Mouse (Mus musculus) myocyte (in vitro differentiated cells): ENCODE results near the gene Prkcg. TPM values are rescaled to one million over a fixed set of nuclear protein-coding genes. Genes with fewer than 3 reads are reported as not detected.

Experiments used
- H3K27me3 ChIP-seq: one replicate; pipeline ENCODE4 v1.6.1; 2011; ENCODE audit not compliant: control insufficient read depth, insufficient read depth, insufficient read length
- H3K36me3 ChIP-seq: one replicate; pipeline ENCODE4 v1.6.1; 2011; ENCODE audit not compliant: control insufficient read depth, insufficient read depth
- H3K4me2 ChIP-seq: one replicate; pipeline ENCODE4 v1.6.1; 2011; ENCODE audit warnings: low read depth, control low read depth
- H3K4me3 ChIP-seq: one replicate; pipeline ENCODE4 v1.5.1; 2011; ENCODE audit warnings: mild to moderate bottlenecking, control low read depth, moderate library complexity
- H3K79me2 ChIP-seq: one replicate; pipeline ENCODE4 v1.6.1; 2011; ENCODE audit not compliant: control insufficient read depth, insufficient read depth
- H3ac ChIP-seq: one replicate; pipeline ENCODE4 v1.6.1; 2011; ENCODE audit not compliant: control insufficient read depth, insufficient read length
- CEBPB ChIP-seq: IDR thresholded peaks from 2 replicates; pipeline ENCODE4 v1.6.1; 2011; ENCODE audit warnings: mild to moderate bottlenecking, moderate library complexity; ENCODE audit not compliant: poor library complexity, insufficient read depth, severe bottlenecking
- E2F4 ChIP-seq: IDR thresholded peaks from one replicate; pipeline ENCODE4 v1.6.1; 2011; ENCODE audit warnings: mild to moderate bottlenecking, control low read depth, moderate library complexity; ENCODE audit not compliant: insufficient read depth
- MAX ChIP-seq: IDR thresholded peaks from one replicate; pipeline ENCODE4 v1.6.1; 2011; ENCODE audit warnings: low read depth, mild to moderate bottlenecking, control low read depth
- MYOD1 ChIP-seq, 3 experiments: IDR thresholded peaks; one replicate each; pipeline ENCODE4 v1.6.1; 2011; ENCODE audit warnings: control low read depth in 2 of 3, low read depth in 2 of 3, mild to moderate bottlenecking in 2 of 3, moderate library complexity in 1 of 3; ENCODE audit not compliant: insufficient read length in 2 of 3, control insufficient read depth in 1 of 3
- MYOG ChIP-seq, 3 experiments: IDR thresholded peaks; one replicate each; pipeline ENCODE4 v1.6.1; 2011; ENCODE audit warnings: control low read depth in 2 of 3, low read depth in 2 of 3, mild to moderate bottlenecking in 2 of 3; ENCODE audit not compliant: insufficient read length in 2 of 3, control insufficient read depth in 1 of 3, insufficient read depth in 1 of 3
- POLR2A ChIP-seq: IDR thresholded peaks from one replicate; pipeline ENCODE4 v1.6.1; 2011; ENCODE audit warnings: low read depth, mild to moderate bottlenecking, control low read depth, moderate library complexity; ENCODE audit not compliant: insufficient read length
- POLR2AphosphoS2 ChIP-seq: IDR thresholded peaks from one replicate; pipeline ENCODE4 v1.6.1; 2011; ENCODE audit warnings: low read depth, control low read depth; ENCODE audit not compliant: insufficient read length
- REST ChIP-seq: IDR thresholded peaks from one replicate; pipeline ENCODE4 v1.6.1; 2011; ENCODE audit warnings: mild to moderate bottlenecking, control low read depth, moderate library complexity; ENCODE audit not compliant: insufficient read depth, insufficient read length
- SRF ChIP-seq: IDR thresholded peaks from one replicate; pipeline ENCODE4 v1.6.1; 2011; ENCODE audit warnings: low read depth; ENCODE audit not compliant: control insufficient read depth, insufficient read length
- TCF12 ChIP-seq: IDR thresholded peaks from one replicate; pipeline ENCODE4 v1.6.1; 2011; ENCODE audit warnings: mild to moderate bottlenecking, control low read depth; ENCODE audit not compliant: poor library complexity, insufficient read depth, severe bottlenecking
- TCF3 ChIP-seq: IDR thresholded peaks from one replicate; pipeline ENCODE4 v1.6.1; 2011; ENCODE audit warnings: low read depth, control low read depth; ENCODE audit not compliant: insufficient read length
- USF1 ChIP-seq: IDR thresholded peaks from one replicate; pipeline ENCODE4 v1.6.1; 2011; ENCODE audit warnings: low read depth, mild to moderate bottlenecking, control low read depth, moderate library complexity
- polyA plus RNA-seq: library from polyadenylated mRNA; unstranded; fragments of >200 nt; fragmentation: generic; extraction: Trizol; gene quantifications from one replicate; pipeline ENCODE4 v1.2.1, GENCODE M21; 2012; ENCODE audit warnings: missing spikeins

Prkcg gene
- polyA plus RNA-seq, 1 experiment, result 0.50 TPM

DNA sequence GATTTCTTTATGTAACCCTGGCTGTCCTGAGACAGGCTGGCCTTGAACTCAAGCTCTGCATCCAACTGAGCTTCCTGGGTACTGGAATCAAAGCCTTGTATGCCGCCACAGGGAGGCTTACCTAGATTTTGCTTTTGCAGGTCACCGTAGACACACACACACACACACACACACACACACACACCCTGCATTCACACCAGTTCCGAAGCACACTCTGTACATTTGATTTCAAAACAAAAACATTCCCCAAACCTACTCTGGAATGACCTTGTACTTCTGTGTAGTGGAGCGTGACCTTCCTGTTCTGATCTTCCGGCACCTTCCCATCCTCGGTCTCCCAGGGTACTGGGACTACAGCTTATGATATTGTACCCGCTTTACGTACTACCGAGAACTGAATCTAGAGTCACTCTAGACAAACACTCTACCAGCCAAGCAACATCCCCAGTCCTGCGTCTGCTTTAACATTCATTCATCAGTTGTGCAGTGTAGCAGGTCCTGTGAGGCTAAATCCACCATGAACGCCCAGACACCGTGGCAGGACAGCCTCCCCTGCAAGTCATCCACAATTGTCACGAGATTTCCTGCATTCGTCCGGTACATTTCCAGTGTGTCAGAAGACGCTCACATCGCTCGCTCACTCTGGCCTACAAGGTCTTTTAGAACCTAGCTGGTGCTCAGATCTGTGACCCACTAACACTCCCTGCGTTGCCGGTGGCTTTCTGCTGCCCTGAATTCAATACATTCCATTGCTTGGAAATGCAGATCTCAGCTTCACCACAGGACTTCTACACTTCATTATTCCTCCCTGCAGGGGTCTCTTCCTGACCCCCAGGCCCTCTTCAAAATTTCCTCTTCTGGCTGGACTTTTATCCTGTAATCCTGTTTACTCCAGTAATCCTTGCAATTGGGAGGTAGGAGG lies 58.6 kb downstream of the Prkcg start:
- TF ChIP-seq MYOG (IDR thresholded peaks at IDR 0.05; ENCODE audit: control insufficient read depth in 1 of 3, insufficient read depth in 1 of 3, insufficient read length in 2 of 3, low read depth in 2 of 3) (no peak), TCF12 (no peak), POLR2A (no peak), MAX (no peak), MYOD1 (IDR thresholded peaks at IDR 0.05; ENCODE audit: control insufficient read depth in 1 of 3, insufficient read length in 2 of 3, low read depth in 2 of 3) (no peak), TCF3 (no peak), POLR2AphosphoS2 (no peak), USF1 (no peak), E2F4 (no peak), SRF (no peak), REST (no peak), CEBPB (no peak)
- Histone ChIP-seq H3K79me2 (no peaks in the 10 kb centered on the region), H3K36me3 (no peaks in the 10 kb centered on the region)

DNA sequence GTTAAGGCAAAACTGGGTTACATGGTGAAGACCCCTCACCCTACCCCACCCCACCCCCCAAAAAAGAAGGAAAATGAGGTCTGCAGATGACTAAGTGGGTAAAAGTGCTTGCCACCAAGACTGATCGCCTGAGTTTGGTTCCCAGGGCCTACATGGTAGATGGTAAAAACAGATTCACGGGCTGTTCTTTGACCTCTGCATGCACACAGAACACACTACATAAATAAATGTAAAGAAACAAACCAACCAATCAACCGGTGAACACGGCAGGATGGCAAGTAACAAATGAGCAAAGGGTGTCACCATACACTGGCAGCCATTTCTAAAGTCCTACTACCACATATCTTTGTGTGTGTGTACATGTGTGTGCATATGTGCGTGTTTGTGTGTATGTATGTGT lies 59.3 kb downstream of the Prkcg start:
- no peak overlapping the region for H3ac ChIP-seq
- H3K27me3 ChIP-seq, result no peaks in the 10 kb centered on the region
- H3K79me2 ChIP-seq, result no peaks in the 10 kb centered on the region
- no peak overlapping the region for H3K4me3 ChIP-seq
- TF ChIP-seq POLR2AphosphoS2, result no peak
- no peak for TF ChIP-seq REST
- TF ChIP-seq USF1, result no peak
- no peak for TF ChIP-seq POLR2A
- TF ChIP-seq TCF3, result no peak
- no peak for TF ChIP-seq MYOG (IDR thresholded peaks at IDR 0.05; ENCODE audit: control insufficient read depth in 1 of 3, insufficient read depth in 1 of 3, insufficient read length in 2 of 3, low read depth in 2 of 3)
- no peak for TF ChIP-seq MAX
- TF ChIP-seq MYOD1 (IDR thresholded peaks at IDR 0.05; ENCODE audit: control insufficient read depth in 1 of 3, insufficient read length in 2 of 3, low read depth in 2 of 3), result no peak
- TF ChIP-seq TCF12, result no peak
- no peak for TF ChIP-seq CEBPB
- TF ChIP-seq E2F4, result no peak
- TF ChIP-seq SRF, result no peak
- no peak overlapping the region for H3K4me2 ChIP-seq
- no peaks in the 10 kb centered on the region for H3K36me3 ChIP-seq

More for the DNA sequence above, 58.6 kb downstream of the Prkcg start:
- Histone ChIP-seq H3ac (no peak overlapping the region), H3K4me3 (no peak overlapping the region), H3K27me3 (no peaks in the 10 kb centered on the region), H3K4me2 (no peak overlapping the region)

DNA sequence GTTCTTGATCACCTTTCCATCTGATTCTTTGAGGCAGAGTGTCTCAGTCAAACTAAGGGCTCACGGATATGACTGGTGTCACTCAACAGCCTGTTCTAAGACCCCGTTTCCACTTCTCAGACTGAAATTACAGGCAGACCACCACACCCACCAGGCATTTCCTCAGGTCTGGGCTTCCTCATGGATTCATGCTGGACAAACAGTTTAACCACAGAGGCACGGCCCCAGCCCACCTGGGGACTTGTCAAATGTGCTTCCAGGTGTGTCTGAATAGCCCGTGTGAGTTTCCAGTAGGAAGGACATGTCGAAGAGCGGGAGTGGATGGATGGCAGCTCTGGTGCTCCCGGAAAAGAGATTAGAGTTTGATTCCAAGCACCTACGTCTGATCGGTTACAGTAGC lies 60.8 kb downstream of the Prkcg start:
- Histone ChIP-seq H3K4me3 (no peak overlapping the region), H3ac (no peak overlapping the region), H3K27me3 (no peaks in the 10 kb centered on the region), H3K79me2 (no peaks in the 10 kb centered on the region), H3K36me3 (no peaks in the 10 kb centered on the region), H3K4me2 (no peak overlapping the region)
- TF ChIP-seq CEBPB, result no peak
- no peak for TF ChIP-seq REST
- no peak for TF ChIP-seq E2F4
- TF ChIP-seq TCF12, result no peak
- no peak for TF ChIP-seq MYOD1 (IDR thresholded peaks at IDR 0.05; ENCODE audit: control insufficient read depth in 1 of 3, insufficient read length in 2 of 3, low read depth in 2 of 3)
- no peak for TF ChIP-seq POLR2AphosphoS2
- no peak for TF ChIP-seq SRF
- TF ChIP-seq MYOG (IDR thresholded peaks at IDR 0.05; ENCODE audit: control insufficient read depth in 1 of 3, insufficient read depth in 1 of 3, insufficient read length in 2 of 3, low read depth in 2 of 3), result no peak
- no peak for TF ChIP-seq MAX
- no peak for TF ChIP-seq TCF3
- TF ChIP-seq POLR2A, result no peak
- TF ChIP-seq USF1, result no peak

DNA sequence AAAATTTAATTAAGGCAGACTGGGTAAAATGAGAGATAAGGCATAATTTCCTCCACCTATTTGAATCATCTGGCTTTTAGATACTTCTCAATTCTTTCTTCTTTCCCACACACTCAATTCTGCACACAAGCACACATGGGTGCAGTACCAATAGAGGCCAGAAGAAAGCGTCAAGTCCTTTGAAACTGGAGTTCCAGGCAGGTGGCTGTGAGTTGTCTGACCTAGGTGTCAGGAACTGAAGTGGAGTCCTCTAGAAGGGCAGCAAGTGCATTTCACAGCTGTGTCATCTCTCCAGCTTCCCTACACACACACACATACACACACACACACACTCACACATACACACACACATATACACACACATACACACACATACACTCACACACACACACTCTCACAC lies 62.6 kb downstream of the Prkcg start:
- H3K36me3 ChIP-seq, result no peaks in the 10 kb centered on the region
- H3ac ChIP-seq, result no peak overlapping the region
- H3K27me3 ChIP-seq, result no peaks in the 10 kb centered on the region
- TF ChIP-seq MAX (no peak), POLR2A (no peak), CEBPB (no peak), TCF3 (no peak), TCF12 (no peak), REST (no peak)
- H3K4me3 ChIP-seq, result no peak overlapping the region
- no peak overlapping the region for H3K4me2 ChIP-seq
- no peaks in the 10 kb centered on the region for H3K79me2 ChIP-seq

DNA sequence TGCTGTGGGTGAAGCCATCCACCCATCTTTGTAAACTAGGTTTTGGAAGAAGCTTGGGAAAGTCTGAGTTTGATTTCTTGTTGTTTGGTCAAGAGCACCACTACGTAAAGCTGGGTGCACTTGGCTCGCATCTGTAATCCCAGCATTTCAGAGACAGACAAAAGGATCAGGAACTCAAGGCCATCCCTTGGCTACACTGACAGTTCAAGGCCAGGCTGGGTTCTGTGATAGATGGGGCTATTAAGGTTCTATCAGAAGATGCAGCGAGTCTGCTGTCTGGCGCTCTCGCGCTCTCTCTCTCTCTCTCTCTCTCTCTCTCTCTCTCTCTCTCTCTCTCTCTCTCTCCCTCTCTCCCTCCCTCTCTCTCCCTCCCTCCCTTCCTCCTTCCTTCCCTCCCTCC lies 65.9 kb downstream of the Prkcg start:
- Histone ChIP-seq H3K4me2 (no peak overlapping the region), H3K27me3 (peaks cover 5% of the 10 kb centered on the region), H3ac (no peak overlapping the region), H3K79me2 (no peaks in the 10 kb centered on the region), H3K36me3 (no peaks in the 10 kb centered on the region), H3K4me3 (no peak overlapping the region)
- TF ChIP-seq TCF12, result no peak
- TF ChIP-seq E2F4, result no peak
- no peak for TF ChIP-seq CEBPB
